Mouse (Mus musculus) liver, postnatal 0 days (tissue): ENCODE results near the gene Ccdc9.

Source experiments
- CTCF ChIP-seq: sonication (generic); IDR thresholded peaks from 2 replicates; pipeline ENCODE4 v1.5.1; 2016; ENCODE audit warnings: antibody characterized with exemption, low read depth
- EP300 ChIP-seq: IDR thresholded peaks from 2 replicates; pipeline ENCODE4 v1.6.1; 2016; ENCODE audit warnings: antibody characterized with exemption, low read depth, mild to moderate bottlenecking

GRCm38 (mm10) chr7:16239554-16239997 is 47.0 kb downstream of the Ccdc9 start:
- TF ChIP-seq EP300 (0 out of 2 replicates have a peak, but pooled peaks have one; percentile 15), CTCF (no peak)
